Mouse (Mus musculus): ENCODE data around the gene Carns1.

GRCm38 (mm10) chr19:4117006-4117405 is 58.3 kb downstream of the Carns1 start:
- TF ChIP-seq CTCF (IDR thresholded peaks at IDR 0.05; ENCODE audit: low read depth, low read length) = no peak
- TF ChIP-seq POLR2A (IDR thresholded peaks at IDR 0.05; ENCODE audit: borderline replicate concordance, low read depth, low read length) = no peak
